Mouse (Mus musculus) embryo, embryonic 10.5 days (tissue): Measurements from ENCODE around the gene Nudt2.
"Not testable (repeated sequence)": the region's sequence is repeated elsewhere in the genome, so short reads cannot be mapped to it uniquely, and the experiment has no call there.

Experiments used
- DNase-seq: peaks from one replicate; pipeline ENCODE4 v3.0.0-alpha.2; 2015; ENCODE audit warnings: low spot score

Gene Nudt2

DNA sequence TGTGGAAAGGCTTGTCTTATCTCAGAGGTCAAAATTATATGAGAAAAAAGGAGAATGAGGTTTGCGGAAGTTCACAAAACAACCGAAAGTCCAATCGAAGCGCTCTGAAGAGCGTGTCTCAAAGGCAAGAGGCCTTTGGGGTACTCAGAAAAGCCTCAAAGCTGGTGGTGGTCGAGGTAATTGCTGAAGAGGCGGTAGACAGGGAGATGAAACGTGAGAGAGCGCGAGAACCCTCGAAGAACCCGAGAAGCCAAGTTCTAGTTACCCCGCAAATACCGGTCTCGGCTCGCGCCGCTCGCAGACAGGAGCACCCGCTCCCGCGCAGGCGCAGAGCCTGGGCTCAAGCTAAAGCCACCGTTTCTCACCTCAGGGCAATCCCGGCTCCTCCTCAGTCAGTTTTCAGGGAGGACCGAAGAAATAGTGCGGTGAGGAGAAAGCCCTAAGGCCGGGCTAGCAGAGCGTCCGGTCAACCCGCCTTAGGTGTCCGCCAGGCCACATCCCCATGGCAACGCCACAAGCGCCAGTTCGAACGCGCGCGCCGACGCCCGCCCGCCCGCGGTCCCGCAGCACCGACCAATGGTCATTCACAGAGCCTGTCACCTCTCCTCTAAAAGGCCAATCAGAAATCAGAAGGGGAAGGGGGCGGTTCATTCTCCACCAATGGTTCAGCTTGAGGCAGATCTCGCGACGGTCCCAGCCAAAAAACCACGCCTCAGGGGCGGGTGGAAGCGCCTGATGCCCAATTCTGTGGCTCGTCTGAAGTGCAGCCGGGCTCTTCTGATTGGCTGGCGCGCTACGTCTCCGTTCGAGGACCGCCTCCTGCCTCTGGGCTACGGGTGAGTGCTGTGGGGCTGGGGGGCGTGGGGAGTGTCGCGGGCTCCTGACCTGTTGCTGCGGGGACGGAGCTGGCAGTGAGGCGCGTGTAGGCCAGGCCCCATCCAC lies at the start of gene Nudt2, which contains the start of gene Kif24:
Nudt2 (plus strand) TSS at position 807 of the 942 bp plus-strand sequence.
Kif24 (minus strand) TSS at position 543 of the 942 bp plus-strand sequence.
- peak; percentile 100 for DNase-seq

- no peak for DNase-seq
Measured at GRCm38 (mm10) chr4:41416966-41417365, 48.0 kb upstream of the Nudt2 start.

DNA sequence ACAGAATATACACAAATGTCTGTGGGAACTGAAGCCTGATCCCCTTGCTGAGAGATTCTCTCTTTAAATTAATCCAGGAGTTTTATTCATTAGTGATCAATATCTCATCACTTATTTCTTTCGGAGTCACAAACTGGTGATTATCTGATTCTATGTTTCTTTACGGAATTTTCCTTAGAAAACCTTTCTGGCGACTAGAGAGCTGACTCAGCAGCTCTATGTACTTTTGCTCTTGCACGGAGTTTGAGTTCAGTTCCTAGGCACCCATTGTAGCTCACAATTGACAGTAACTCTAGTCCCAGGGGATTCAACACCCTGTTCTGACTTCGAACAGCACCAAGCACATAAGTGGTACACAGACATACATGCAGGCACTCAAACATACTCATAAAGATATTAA lies 26.0 kb upstream of the Nudt2 start:
- DNase-seq, result no peak

GRCm38 (mm10) chr4:41442790-41443302 lies 22.1 kb upstream of the Nudt2 start:
- no peak for DNase-seq

GRCm38 (mm10) chr4:41447595-41447994 lies 17.4 kb upstream of the Nudt2 start:
- DNase-seq, result no peak

GRCm38 (mm10) chr4:41460690-41461089 lies 4.3 kb upstream of the Nudt2 start:
- DNase-seq, result no peak

- DNase-seq, result not testable (repeated sequence)
Measured at GRCm38 (mm10) chr4:41463051-41463738, 1.8 kb upstream of the Nudt2 start.

DNA sequence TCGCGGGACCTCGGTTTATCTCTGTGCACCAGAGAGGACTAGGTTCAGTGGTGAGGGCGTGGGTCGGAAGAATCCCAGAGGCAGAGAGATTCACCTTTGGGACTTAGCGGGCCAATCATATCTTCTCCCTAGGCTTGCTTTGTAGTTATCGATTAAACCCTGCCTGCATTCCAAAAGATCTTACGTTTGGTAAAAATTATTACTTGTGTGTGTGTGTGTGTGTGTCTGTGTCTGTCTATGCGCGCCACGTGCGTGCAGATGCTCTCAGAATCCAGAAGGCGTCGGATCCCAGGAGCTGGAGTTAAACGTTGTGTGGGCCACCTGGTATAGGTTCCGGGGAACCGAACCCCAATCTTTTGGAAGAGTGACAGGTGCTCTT lies 325 bp downstream of the Nudt2 start:
- peak; percentile 55 for DNase-seq

DNA sequence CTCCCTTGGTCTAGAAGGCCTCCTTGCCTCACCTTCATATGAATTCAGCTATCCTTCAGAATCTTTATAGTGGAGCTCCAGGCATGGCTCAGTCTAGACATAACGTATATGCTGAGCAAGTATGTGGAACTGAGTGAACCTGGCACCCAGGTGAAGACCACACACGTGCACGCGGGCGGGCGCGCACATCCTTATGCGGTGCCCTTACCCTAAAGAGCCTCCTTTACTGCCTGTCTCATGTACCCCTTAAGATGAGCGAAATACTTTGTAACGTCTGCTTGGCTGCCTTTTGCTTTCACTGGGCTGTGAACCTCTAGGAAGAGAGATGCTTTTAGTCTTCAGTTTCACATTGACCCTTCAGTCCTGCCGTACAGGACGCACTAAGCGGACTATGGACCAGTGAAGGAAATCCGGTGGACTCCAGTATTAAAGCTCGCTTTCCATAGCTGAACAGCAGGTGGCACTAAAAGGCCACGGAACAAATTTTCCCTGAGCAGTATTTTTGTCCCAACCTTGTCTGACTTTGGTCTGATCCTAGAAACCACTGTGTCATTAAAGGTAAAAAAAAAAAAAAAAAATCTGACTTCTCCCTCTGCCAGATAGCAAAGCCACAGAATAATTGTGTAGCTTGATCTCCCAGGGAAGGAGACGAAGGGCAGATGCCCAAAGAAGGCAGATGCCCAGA lies 3.6 kb downstream of the Nudt2 start:
- DNase-seq, result peak; percentile 83

DNA sequence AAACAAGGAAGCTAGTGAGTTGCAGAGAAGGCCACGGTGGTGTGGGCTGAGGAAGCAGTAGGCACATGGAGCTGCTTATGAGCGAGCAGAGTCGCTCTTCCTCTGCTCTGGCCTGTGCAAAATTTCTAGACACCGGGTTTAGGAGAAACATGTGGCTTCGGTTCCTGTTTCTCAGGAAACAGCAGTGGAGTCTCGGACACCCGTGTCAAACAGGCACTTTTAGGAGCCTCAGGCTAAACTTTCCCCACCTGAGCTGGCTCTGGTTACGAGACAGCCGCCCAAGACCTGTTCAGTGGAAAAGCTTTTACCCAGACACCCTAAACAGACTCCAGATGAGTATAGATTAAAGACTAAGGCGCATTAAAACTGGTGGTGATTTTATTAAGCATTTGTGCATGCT lies 4.2 kb downstream of the Nudt2 start:
- DNase-seq, result no peak

DNA sequence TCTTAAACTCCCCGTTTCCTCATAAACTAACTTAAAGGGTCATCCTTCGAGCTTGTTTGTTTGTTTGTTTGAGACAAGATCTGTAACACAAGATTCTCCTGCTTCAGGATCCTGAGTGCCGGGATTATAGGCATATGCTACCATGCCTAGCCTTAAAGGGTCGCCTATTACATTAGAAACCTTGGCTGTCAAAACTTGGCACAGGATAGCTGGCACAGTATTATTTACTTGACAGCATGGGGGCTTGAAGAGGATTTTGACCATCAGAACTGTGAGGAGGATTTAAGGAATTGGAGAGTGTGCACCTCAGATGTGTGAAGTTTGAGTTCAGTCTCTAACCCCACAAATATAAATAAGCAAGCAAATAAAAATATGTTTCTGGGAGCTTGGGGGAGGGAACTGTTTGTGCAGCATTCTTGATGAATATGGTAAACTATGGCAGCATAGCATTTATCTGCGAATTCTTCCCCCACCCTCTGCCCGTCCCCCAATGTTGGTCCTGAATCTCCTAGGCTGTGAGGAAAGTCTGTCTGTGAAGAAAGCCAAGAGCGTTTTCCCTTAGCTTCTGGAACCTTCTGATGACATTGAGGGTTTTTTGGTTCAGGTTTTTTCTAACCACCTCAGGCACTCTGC lies 5.2 kb downstream of the Nudt2 start:
- no peak for DNase-seq

DNA sequence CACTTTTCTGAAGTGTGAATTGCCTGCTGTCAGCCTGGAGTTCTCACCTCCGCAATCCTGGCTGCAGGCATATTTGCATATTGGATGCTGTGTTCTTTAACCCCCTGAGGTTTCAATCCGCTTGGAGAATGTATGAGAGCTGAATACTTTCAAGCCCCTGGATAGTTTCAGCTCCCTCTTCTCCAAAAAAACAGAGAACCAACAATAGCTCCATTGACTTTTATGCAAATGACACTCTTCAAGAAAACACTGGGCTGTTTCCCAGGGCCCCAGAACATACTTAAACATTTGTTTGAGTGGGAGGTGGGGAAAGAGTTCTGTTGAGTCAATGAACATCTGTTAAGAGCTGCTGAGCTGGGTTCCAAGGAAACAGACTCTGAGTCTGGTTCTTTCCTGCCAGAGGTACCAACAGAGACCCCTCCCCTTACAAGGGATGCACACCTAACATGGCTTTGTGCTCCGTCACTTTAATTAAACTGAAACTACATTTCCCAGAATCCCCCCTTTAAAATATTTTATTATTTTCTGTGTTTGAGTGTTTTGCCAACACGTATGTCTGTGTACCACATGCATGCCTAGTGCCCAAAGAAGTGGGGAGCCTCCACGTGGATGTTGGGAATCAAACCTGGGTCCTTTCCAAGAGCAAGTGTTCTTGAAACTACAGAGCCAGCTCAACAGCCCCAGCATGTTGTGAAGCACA lies 5.9 kb downstream of the Nudt2 start:
- peak; percentile 48 for DNase-seq

GRCm38 (mm10) chr4:41471384-41471689 lies 6.4 kb downstream of the Nudt2 start:
- DNase-seq, result no peak

GRCm38 (mm10) chr4:41477648-41478160 lies 12.8 kb downstream of the Nudt2 start:
- DNase-seq, result no peak

GRCm38 (mm10) chr4:41478751-41479455 lies 14.0 kb downstream of the Nudt2 start:
- DNase-seq, result peak; percentile 36

DNA sequence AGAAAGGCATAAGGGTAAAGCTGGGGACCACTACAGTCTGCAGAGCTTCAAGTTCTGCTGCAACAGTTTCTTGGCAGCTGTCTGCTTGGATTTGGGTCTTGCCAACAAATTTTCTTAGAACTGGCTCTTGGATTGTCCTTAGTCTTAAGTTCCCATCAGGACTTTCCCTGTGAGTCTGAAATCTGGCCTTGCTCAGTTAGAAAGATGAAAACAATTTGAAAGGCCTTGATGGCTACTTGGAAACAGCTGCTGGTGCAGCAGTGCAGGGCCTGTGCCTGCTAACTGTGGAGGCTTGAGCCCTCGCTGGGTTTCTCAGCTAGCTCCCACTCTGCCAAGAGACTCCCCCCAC lies 14.5 kb downstream of the Nudt2 start:
- DNase-seq, result no peak

DNA sequence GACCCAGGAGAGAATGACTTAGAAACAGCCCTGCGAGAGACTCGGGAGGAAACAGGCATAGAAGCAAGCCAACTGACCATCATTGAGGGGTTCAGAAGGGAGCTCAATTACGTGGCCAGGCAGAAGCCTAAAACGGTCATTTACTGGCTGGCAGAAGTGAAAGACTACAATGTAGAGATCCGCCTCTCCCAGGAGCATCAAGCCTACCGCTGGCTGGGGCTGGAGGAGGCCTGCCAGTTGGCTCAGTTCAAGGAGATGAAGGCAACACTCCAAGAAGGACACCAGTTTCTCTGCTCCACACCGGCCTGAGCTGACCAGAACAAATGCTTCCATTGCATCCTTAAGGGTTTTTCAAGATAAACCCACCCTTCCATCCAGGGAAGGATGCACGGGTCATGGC lies 15.3 kb downstream of the Nudt2 start:
- no peak for DNase-seq

GRCm38 (mm10) chr4:41481601-41482017 lies 16.7 kb downstream of the Nudt2 start:
- DNase-seq, result peak; percentile 50

DNA sequence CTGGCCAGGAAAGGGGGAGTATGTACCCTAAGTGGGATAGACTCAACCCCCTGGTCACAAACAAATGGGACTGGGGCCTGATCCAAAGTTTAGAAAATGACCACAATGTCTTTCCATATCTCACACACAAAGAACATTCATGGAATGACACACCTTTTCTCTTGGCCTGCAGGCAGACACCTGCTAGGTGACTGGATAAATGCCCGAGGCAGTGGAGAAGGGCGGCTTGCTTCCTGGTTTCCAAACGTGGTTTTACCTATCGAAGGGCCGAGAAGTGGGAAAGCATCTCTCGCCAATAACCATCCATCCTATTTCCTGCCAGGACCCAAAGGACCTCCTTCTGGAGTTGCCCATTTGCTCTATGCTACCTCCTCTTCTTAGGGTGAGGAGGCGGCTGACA lies 28.0 kb downstream of the Nudt2 start:
- no peak for DNase-seq

- no peak for DNase-seq
Measured at GRCm38 (mm10) chr4:41493464-41494116, 28.6 kb downstream of the Nudt2 start.
